Mouse (Mus musculus) heart, adult 8-10 months (tissue): ENCODE measurements around the gene Sbk1. TPM values are rescaled to one million over a fixed set of nuclear protein-coding genes. Genes with fewer than 3 reads are reported as not detected.
"Not testable (repeated sequence)": the region's sequence is repeated elsewhere in the genome, so short reads cannot be mapped to it uniquely, and the experiment has no call there.

Experiments used
- DNase-seq: peaks from one replicate; pipeline ENCODE4 v3.0.0; 2022; ENCODE audit warnings: low spot score
- total RNA-seq, 4 experiments: library from RNA; stranded (reverse); gene quantifications; 2 replicates each; pipeline ENCODE4 v1.2.4; 2022

The Sbk1 gene
- total RNA-seq, 4 experiments from 2014 or later: 73.6 to 99.4 (median 84.5) TPM

- DNase-seq: no peak
Observed at GRCm38 (mm10) chr7:126286311-126286710, 13.9 kb downstream of the Sbk1 start.

DNA sequence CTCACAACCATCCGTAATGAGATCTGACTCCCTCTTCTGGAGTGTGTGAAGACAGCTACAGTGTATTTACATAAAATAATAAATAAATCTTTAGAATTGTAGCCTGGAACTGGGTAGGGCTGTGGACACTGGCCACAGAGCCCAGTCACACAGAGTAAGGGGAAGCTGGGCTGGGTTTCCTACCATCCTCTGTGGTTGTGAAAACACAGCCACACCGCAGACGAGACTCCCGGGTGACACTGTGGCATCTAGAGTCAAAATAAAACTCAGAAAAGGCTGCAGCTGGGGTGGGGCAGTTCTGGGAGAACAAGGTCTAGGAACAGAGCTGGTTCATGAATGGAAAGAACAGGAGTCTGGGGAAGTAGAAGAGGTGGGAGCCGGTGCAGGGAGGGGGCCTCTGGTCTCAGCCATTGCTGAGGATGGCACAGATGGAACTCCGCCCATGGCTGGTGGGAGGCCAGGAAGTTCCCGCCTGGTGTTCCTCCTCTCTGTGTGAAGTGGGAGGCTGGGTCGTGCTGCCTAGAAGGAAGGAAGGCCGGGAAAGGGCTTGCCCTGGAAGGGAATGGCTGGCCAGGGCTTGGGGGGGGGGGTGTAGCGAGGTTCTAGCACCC lies 15.2 kb downstream of the Sbk1 start:
- DNase-seq: peak; percentile 68

DNA sequence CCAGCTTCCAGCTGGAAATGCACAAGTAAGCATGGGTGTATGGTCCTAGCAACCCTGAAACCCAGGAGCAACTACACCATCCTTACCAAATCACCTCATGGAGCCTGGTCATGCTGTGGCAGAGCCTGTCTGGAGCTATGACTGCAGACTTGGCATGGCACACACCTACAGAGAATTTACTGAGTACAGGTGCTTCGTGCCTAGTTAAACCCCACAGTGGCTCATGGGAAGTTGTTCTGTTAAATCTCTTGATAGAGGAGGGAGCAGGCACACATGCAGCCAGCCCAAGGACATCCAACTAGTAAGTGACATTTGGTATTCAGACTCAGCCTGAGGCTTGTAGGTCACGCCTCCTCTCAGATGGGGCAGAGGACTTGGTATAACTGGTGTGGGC lies 15.7 kb downstream of the Sbk1 start:
- no peak for DNase-seq

- DNase-seq: no peak
Observed at GRCm38 (mm10) chr7:126288571-126289091, 16.2 kb downstream of the Sbk1 start.

DNA sequence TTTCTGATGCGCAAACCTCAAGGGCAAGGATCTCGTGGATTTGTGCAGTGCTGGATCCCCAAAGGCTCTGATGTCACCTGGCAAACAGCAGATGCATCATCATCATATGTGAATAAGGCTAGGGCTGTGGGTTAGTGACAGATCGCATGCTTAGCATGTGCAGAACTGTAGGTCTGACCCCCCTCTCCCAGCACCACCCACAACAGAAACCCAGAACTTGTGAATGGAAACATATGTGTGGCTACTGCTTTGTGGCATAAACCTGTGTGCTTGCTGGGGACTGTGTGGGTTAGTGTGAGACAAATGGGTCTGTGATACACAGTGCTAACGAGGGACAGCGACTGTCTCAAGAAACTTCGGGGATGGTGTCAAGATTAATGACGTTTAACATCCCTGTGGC lies 17.0 kb downstream of the Sbk1 start:
- no peak for DNase-seq

DNA sequence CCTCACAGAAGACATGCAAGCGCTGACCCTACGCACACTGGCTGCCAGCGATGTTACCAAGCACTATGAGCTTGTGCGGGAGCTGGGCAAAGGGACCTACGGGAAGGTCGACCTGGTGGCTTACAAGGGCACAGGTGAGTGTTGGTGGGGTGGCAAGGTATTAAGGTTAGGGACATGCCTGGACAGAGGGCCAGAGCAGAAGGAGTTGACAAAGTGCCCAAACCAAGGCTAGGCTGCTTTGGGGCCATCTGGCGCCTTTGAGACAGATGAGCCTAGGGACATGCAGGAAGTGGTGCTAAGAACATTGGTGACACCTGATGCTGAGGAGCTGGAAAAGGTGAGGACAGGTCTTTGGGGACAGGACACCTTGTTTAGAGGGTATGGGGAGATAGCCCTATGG lies 17.5 kb downstream of the Sbk1 start:
- no peak for DNase-seq

DNA sequence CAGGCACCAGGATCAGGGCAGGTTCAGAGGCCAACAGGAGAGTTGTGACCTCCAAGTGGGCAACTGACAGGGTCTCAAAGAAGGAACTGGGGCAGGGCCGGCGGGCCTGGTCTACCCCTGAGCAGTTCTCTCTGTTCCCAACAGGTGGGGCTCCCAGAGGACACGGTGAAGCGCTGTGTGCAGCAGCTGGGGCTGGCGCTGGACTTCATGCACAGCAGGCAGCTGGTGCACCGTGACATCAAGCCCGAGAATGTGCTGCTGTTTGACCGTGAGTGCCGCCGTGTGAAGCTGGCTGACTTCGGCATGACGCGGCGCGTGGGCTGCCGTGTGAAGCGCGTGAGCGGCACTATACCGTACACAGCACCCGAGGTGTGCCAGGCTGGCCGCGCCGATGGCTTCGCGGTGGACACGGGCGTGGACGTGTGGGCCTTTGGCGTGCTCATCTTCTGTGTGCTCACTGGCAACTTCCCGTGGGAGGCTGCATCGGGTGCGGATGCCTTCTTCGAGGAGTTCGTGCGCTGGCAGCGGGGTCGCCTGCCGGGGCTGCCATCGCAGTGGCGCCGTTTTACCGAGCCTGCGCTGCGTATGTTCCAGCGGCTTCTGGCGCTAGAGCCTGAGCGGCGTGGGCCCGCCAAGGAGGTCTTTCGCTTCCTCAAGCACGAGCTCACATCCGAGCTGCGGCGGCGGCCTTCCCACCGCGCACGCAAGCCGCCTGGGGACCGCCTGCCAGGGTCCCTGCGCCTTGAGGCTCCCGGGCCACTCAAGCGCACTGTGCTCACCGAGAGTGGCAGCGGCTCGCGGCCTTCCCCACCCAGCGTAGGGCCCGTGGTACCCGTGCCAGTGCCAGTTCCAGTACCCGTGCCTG lies 19.5 kb downstream of the Sbk1 start:
- DNase-seq: no peak

DNA sequence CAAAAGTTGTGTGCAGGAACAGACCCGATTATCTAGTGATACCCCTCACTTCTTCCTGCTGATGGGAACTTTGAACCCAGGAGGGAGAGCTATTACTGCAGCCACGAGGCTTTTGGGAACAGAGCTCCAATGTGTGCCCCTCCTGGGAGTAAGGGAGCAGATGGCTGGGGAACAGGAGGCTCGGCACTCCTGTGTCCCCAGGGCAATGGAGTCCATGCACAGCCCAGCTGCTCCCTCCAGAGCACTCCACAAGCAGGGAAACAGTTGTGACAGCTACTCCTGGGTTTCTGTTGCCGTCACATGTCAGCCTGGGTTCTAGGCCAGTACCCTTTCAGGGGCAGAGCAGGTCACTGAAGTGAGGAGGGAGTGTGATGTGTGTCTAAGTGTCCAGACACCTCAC lies 20.7 kb downstream of the Sbk1 start:
- DNase-seq: no peak

GRCm38 (mm10) chr7:126297579-126298460 lies 25.4 kb downstream of the Sbk1 start:
- no peak for DNase-seq

DNA sequence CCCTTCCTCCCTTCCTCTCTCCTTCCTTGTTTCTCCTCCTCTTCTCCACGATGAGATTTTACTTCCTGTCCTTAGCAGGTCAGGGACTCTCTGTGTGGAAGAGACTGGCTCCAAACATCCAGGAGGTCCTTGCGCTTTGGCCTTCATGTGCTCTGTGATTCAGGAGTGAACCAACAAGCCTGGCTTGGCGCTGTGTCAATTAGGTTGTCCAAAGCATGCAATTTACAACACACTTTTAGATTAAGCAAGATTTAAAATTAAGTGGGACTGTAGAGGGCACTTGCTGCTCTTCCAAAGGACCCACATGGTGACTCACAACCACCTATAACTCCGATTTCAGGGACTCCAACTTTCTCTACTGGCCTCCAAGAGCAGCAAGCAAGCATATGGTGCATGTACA lies 26.4 kb downstream of the Sbk1 start:
- no peak for DNase-seq

DNA sequence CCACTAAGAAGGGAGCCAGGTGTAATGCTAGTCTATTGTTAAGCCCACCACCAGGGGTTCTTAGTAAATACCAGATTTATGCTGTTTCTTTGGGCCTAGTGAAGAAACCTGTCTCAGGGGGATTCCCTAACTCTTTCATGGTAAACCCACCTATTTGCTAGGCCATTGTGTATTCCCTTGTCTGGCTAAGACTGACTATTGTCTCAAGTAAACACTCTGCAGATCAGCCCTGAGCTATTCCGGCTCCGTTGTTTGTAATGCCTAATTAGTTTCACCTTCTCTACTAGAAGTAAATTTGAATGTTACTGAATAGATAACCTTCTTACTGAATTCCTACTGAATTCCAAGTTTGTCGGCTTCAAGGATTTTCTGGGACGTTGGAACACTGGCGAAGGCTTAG lies 29.4 kb downstream of the Sbk1 start:
- not testable (repeated sequence) for DNase-seq

- DNase-seq: no peak
Observed at GRCm38 (mm10) chr7:126311822-126312221, 39.4 kb downstream of the Sbk1 start.

DNA sequence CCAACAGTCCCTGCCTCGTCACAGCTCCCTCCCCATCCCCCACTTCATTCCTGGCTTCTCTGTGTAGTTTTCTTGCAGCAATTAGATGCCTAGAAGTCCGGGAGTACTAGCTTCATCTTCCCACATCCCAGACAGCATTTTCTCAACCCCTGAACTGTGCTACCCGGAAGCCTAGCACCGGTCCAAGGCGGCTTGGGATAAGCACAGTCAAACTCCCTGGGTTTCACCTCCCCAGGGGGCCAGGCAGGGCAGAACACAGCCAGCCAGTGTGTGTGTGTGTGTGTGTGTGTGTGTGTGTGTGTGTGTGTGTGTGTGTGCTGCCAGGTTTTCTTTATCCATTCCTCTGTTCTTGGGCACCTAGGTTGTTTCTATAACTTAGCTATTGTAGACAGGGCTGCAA lies 40.9 kb downstream of the Sbk1 start:
- no peak for DNase-seq

GRCm38 (mm10) chr7:126314273-126314672 lies 41.9 kb downstream of the Sbk1 start:
- DNase-seq: no peak

GRCm38 (mm10) chr7:126323729-126324128 lies 51.3 kb downstream of the Sbk1 start:
- peak; percentile 70 for DNase-seq

DNA sequence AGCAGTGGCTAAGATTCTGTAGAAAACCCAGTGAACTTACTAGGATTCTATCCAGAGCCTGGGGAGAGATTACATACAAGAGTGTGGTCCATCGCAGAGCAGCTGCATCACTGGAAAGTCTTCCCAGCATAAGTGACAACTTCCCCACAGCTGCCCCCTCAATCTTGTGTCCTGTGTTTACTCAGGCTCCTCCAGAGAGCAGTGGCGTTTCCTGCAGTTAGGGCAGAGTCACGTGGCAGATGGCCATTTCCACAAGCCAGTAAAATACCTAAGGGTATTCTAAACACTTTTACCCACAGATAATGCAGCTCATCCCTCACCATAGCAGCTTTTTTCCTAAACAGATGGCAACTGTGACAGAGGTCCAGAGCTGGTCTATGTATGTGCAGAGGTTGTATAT lies 52.4 kb downstream of the Sbk1 start:
- DNase-seq: no peak

GRCm38 (mm10) chr7:126325576-126326273 lies 53.3 kb downstream of the Sbk1 start:
- not testable (repeated sequence) for DNase-seq

DNA sequence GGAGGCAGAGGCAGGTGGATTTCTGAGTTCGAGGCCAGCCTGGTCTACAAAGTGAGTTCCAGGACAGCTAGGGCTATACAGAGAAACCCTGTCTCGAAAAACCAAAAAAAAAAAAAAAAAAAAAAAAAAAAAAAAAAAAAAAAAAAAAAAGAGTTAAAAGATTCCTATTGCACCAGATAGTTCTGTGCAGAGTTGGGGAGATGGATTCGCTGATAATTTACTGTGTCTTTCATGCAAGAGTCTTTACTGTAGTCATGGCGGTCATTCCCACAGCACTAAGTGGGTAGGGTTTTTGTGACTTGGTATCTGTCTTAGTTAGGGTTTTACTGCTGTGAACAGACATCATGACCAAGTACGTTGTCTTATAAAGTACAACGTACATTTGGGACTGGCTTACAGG lies 56.4 kb downstream of the Sbk1 start:
- DNase-seq: not testable (repeated sequence)

DNA sequence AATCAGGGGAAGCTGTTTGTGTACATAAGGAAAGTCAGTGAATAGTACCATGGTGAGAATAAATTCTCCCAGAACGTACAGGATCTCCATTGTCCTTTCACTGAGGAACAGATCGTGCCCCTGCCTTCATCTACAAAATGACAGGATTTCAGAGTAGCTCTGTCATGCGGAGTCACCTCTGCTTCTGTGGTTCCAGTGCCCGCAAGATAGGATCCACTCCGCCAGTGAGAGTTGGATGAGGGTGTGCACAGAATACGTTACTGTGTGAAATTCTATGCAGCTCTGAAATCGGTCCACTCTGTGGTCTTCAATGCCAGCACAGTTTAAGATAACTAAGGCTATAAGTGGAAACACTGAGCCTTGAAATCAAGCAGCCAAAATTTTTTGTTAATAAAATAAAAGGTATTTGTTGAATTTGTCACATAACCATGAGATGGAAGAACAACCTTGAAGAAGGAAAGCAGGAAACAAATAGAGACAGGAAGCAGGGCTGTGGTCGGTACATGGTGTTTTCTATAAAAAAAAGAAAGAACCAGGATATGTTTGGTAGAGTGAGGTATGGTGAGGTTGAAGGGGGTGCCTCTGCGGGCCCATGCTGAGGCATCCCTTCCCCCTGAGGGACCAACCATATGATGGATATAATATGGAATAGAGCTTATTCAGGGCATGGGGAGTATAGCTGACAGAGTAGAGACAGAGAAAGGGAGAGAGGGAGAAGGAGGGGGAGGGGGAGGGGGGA lies 57.7 kb downstream of the Sbk1 start:
- no peak for DNase-seq

DNA sequence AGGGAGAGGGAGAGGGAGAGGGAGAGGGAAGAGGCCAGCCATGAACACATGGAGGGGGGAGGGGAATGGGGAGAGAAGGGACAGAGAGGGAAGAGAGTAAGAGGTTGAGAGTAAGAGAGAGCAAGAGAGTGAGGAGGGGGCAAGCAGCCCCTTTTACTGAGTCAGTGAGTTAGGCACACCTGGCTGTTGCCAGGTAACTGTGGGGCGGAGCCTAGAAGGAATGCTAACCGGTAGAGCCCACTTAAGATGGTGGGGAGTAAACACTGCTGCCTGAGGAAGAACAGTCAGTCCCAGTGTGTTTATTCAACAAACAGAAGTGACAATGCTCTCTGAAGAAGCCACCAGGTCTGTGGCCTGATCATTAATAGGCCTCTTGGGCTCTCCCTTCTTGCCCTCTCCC lies 58.3 kb downstream of the Sbk1 start:
- DNase-seq: no peak

DNA sequence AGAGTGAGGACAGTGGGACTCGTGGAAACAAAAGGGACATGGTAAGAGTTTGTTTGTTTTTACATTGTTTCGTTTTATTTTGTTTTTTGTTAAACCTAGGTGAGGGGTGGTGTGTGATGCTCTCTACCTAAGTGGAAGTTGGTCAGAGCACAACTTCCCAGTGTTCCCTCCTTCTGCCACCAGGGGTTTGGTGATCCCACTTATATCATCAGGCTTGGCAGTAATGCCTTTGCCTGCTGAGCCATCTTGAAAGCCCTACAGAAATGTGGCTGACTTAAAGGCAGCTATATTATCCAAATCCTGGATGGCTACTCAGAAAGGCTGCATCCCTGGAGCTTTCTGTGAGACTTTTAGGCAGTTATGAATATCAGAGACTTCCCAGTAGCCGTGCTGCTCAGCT lies 60.3 kb downstream of the Sbk1 start:
- DNase-seq: no peak
